Mouse (Mus musculus) gastrocnemius, postnatal 14 days (tissue): ENCODE measurements around the gene Pla2g12a. TPM values are rescaled to one million over a fixed set of nuclear protein-coding genes. Genes with fewer than 3 reads are reported as not detected.

ENCODE experiments used
- DNase-seq: peaks from one replicate; pipeline ENCODE4 v3.0.0; 2021; ENCODE audit warnings: mixed read lengths
- intact Hi-C: fragments of 180-260 bp; cut with DNase I; formaldehyde crosslinking; loops from one replicate; pipeline ENCODE4 v1.15.1; 2025; ENCODE audit warnings: low total_unique reads
- long read RNA-seq, 2 experiments: library from polyadenylated mRNA; stranded (forward); transcript quantifications; one replicate each; pipeline ENCODE4 v2.0.0; 2021
- total RNA-seq, 2 experiments: library from RNA; stranded (reverse); gene quantifications; 2 replicates each; pipeline ENCODE4 v1.2.3; 2021

The Pla2g12a gene
- total RNA-seq = 10 to 100 TPM; 28.2 to 39.8 TPM
- long read RNA-seq, experiment 1, transcript Pla2g12a-201 (4 exons, 1,561 nt) = major isoform, 84 of 87 reads
- long read RNA-seq, experiment 1, partial matches to known transcripts = 0 of 87 reads
- long read RNA-seq, experiment 1, other reads (novel, unspliced or antisense) = 1 of 87 reads
- long read RNA-seq, experiment 2, transcript Pla2g12a-201 (4 exons, 1,561 nt) = major isoform, 115 of 120 reads
- long read RNA-seq, experiment 2, partial matches to known transcripts = 0 of 120 reads
- long read RNA-seq, experiment 2, other reads (novel, unspliced or antisense) = 1 of 120 reads

- intact Hi-C loops = no loop called here
- peak; percentile 92 for DNase-seq
These were observed at the start of gene Pla2g12a for GRCm38 (mm10) chr3:129878405-129879021. Gene Pla2g12a, plus strand, starts transcription at chr3:129878606.

GRCm38 (mm10) chr3:129830626-129831025 lies 47.8 kb upstream of the Pla2g12a start:
- intact Hi-C loops = no loop called here
- DNase-seq = peak; percentile 21

- intact Hi-C loops = no loop called here
- DNase-seq = peak; percentile 95
These were observed 47.3 kb upstream of the Pla2g12a start, which contains the start of gene Gar1 for GRCm38 (mm10) chr3:129831035-129831568. Gene Gar1, minus strand, starts transcription at chr3:129831396.

GRCm38 (mm10) chr3:129835388-129835934 lies 42.9 kb upstream of the Pla2g12a start, which contains the start of gene Cfi:
Gene Cfi, plus strand, starts transcription at chr3:129835884.
- DNase-seq = no peak
- intact Hi-C loops = loop anchor here (5.0 kb wide), 1 partner anchor 37 kb away; no protein-coding TSS in a partner anchor

- no peak for DNase-seq
- intact Hi-C loops = loop anchor here (5.0 kb wide), 1 partner anchor 36 kb away; no protein-coding TSS in a partner anchor
These were observed 42.2 kb upstream of the Pla2g12a start for GRCm38 (mm10) chr3:129836051-129836697.

GRCm38 (mm10) chr3:129836965-129837364 lies 41.4 kb upstream of the Pla2g12a start:
- intact Hi-C loops = loop anchor here (5.0 kb wide), 1 partner anchor 35 kb away; no protein-coding TSS in a partner anchor
- DNase-seq = no peak

- intact Hi-C loops = loop anchor here (5.0 kb wide), 1 partner anchor 34 kb away; no protein-coding TSS in a partner anchor
- DNase-seq = no peak
These were observed 40.4 kb upstream of the Pla2g12a start for GRCm38 (mm10) chr3:129838017-129838416.

- DNase-seq = no peak
- intact Hi-C loops = no loop called here
These were observed 32.5 kb upstream of the Pla2g12a start for GRCm38 (mm10) chr3:129845868-129846267.

- intact Hi-C loops = no loop called here
- no peak for DNase-seq
These were observed 31.6 kb upstream of the Pla2g12a start for GRCm38 (mm10) chr3:129846846-129847245.

GRCm38 (mm10) chr3:129862592-129862991 lies 15.8 kb upstream of the Pla2g12a start:
- intact Hi-C loops = no loop called here
- no peak for DNase-seq

- intact Hi-C loops = no loop called here
- DNase-seq = peak; percentile 38
These were observed 14.7 kb upstream of the Pla2g12a start for GRCm38 (mm10) chr3:129863698-129864097.

- DNase-seq = no peak
- intact Hi-C loops = no loop called here
These were observed 1.1 kb upstream of the Pla2g12a start for GRCm38 (mm10) chr3:129877327-129877726.

- peak; percentile 11 for DNase-seq
- intact Hi-C loops = no loop called here
These were observed 838 bp downstream of the Pla2g12a start for GRCm38 (mm10) chr3:129879131-129879757.

- intact Hi-C loops = no loop called here
- DNase-seq = no peak
These were observed 1.5 kb downstream of the Pla2g12a start for GRCm38 (mm10) chr3:129879913-129880312.

GRCm38 (mm10) chr3:129880925-129881593 lies 2.7 kb downstream of the Pla2g12a start:
- intact Hi-C loops = no loop called here
- DNase-seq = no peak

GRCm38 (mm10) chr3:129885577-129885976 lies 7.2 kb downstream of the Pla2g12a start:
- no peak for DNase-seq
- intact Hi-C loops = no loop called here

- intact Hi-C loops = no loop called here
- no peak for DNase-seq
These were observed 8.0 kb downstream of the Pla2g12a start for GRCm38 (mm10) chr3:129886430-129886829.

- no peak for DNase-seq
- intact Hi-C loops = no loop called here
These were observed 9.5 kb downstream of the Pla2g12a start for GRCm38 (mm10) chr3:129887779-129888517.
